Mouse (Mus musculus) heart, adult 8-10 months (tissue): ENCODE measurements around the gene Olfr1366. TPM values are rescaled to one million over a fixed set of nuclear protein-coding genes. Genes with fewer than 3 reads are reported as not detected.
"Not testable (repeated sequence)": the region's sequence is repeated elsewhere in the genome, so short reads cannot be mapped to it uniquely, and the experiment has no call there.

ENCODE experiments used
- DNase-seq: peaks from one replicate; pipeline ENCODE4 v3.0.0; 2022; ENCODE audit warnings: low spot score
- total RNA-seq, 4 experiments: library from RNA; stranded (reverse); gene quantifications; 2 replicates each; pipeline ENCODE4 v1.2.4; 2022

Olfr1366 gene
- total RNA-seq = not detected

- DNase-seq = no peak
Observed at GRCm38 (mm10) chr13:21542708-21543107, at the start of gene Olfr1366. Olfr1366 (minus strand) TSS chr13:21542808.

- DNase-seq = no peak
Observed at GRCm38 (mm10) chr13:21591618-21592017, 49.0 kb upstream of the Olfr1366 start.

GRCm38 (mm10) chr13:21581659-21582058, 39.1 kb upstream of the Olfr1366 start, which contains the start of gene Olfr1364:
Olfr1364 (minus strand) TSS chr13:21581759.
- no peak for DNase-seq

GRCm38 (mm10) chr13:21559793-21560192, 17.2 kb upstream of the Olfr1366 start, which contains the start of gene Olfr1535:
Olfr1535 (minus strand) TSS chr13:21559893.
- no peak for DNase-seq

GRCm38 (mm10) chr13:21550416-21551110, 8.0 kb upstream of the Olfr1366 start:
- no peak for DNase-seq

- DNase-seq = no peak
Observed at GRCm38 (mm10) chr13:21549487-21549886, 6.9 kb upstream of the Olfr1366 start.

- DNase-seq = peak; percentile 91
Observed at GRCm38 (mm10) chr13:21530781-21531201, 11.8 kb downstream of the Olfr1366 start, which contains the start of gene Zkscan8. Zkscan8 (minus strand) TSS chr13:21531120.

- no peak for DNase-seq
Observed at GRCm38 (mm10) chr13:21530136-21530535, 12.5 kb downstream of the Olfr1366 start.

GRCm38 (mm10) chr13:21506221-21506649, 36.4 kb downstream of the Olfr1366 start:
- DNase-seq = peak; percentile 81

- no peak for DNase-seq
Observed at GRCm38 (mm10) chr13:21502296-21502695, 40.3 kb downstream of the Olfr1366 start.

- DNase-seq = not testable (repeated sequence)
Observed at GRCm38 (mm10) chr13:21501182-21501581, 41.4 kb downstream of the Olfr1366 start, which contains the start of gene Gm11273. Gm11273 (minus strand) TSS chr13:21501418.

GRCm38 (mm10) chr13:21495080-21495479, 47.5 kb downstream of the Olfr1366 start, which contains the start of gene AK157302:
AK157302 (plus strand) TSS chr13:21495223.
- DNase-seq = no peak

GRCm38 (mm10) chr13:21492847-21493246, 49.8 kb downstream of the Olfr1366 start:
- no peak for DNase-seq

GRCm38 (mm10) chr13:21486881-21487280, 55.7 kb downstream of the Olfr1366 start:
- DNase-seq = no peak

Other genes with a start within 250 kb of the Olfr1366 start
- gene Gpx6, start 230.7 kb downstream of the Olfr1366 start, total RNA-seq = not detected
- gene Olfr1367, start 195.9 kb downstream of the Olfr1366 start, total RNA-seq = not detected
- gene Zscan12, start 180.0 kb downstream of the Olfr1366 start, total RNA-seq = 1 to 10 TPM; 4.5 to 6.0 (median 5.0) TPM
- 10 to 100 TPM; 24.4 to 26.7 (median 26.1) TPM for gene Zkscan3, start 140.1 kb downstream of the Olfr1366 start, total RNA-seq
- under 1 TPM; 0.30 to 0.50 (median 0.35) TPM for gene Pgbd1, start 101.8 kb downstream of the Olfr1366 start, total RNA-seq
- 10 to 100 TPM; 20.5 to 25.0 (median 21.7) TPM for gene Zscan26, start 89.1 kb downstream of the Olfr1366 start, total RNA-seq
- gene Nkapl, start 74.3 kb downstream of the Olfr1366 start, total RNA-seq = 1 to 10 TPM in 1 of 4 experiments, under 1 TPM in 3; 0.17 to 1.1 (median 0.41) TPM
- 1 to 10 TPM; 1.0 to 1.5 (median 1.1) TPM for gene Zkscan4, start 63.9 kb downstream of the Olfr1366 start, total RNA-seq
- not detected for gene Gm10065, start 63.4 kb downstream of the Olfr1366 start, total RNA-seq
- 10 to 100 TPM; 24.1 to 26.8 (median 25.8) TPM for gene AK157302, start 47.6 kb downstream of the Olfr1366 start, total RNA-seq
- 100 to 1,000 TPM; 207 to 244 (median 213) TPM for gene Gm11273, start 41.4 kb downstream of the Olfr1366 start, total RNA-seq
- 10 to 100 TPM; 10.5 to 13.0 (median 10.8) TPM for gene Zkscan8, start 11.7 kb downstream of the Olfr1366 start, total RNA-seq
- gene Olfr1535, start 17.1 kb upstream of the Olfr1366 start, total RNA-seq = not detected
- not detected for gene Olfr1364, start 39.0 kb upstream of the Olfr1366 start, total RNA-seq
- gene Olfr1362, start 71.2 kb upstream of the Olfr1366 start, total RNA-seq = not detected
- not detected for gene Olfr11, start 99.7 kb upstream of the Olfr1366 start, total RNA-seq
- not detected for gene Olfr1361, start 120.6 kb upstream of the Olfr1366 start, total RNA-seq
- gene Olfr1360, start 134.6 kb upstream of the Olfr1366 start, total RNA-seq = not detected
- gene Olfr1359, start 155.3 kb upstream of the Olfr1366 start, total RNA-seq = not detected
- 10 to 100 TPM in 1 of 4 experiments, 1 to 10 TPM in 3; 5.4 to 11.8 (median 8.0) TPM for gene Hist1h2bl, start 173.3 kb upstream of the Olfr1366 start, total RNA-seq
- 10 to 100 TPM in 2 of 4 experiments, 1 to 10 TPM in 1, not detected in 1; 1.1 to 17.1 (median 12.1) TPM for gene Hist1h2ai, start 173.6 kb upstream of the Olfr1366 start, total RNA-seq
- 10 to 100 TPM in 2 of 4 experiments, 1 to 10 TPM in 2; 5.0 to 19.2 (median 10.1) TPM for gene Hist1h3h, start 174.9 kb upstream of the Olfr1366 start, total RNA-seq
- gene Hist1h2bm, start 179.2 kb upstream of the Olfr1366 start, total RNA-seq = 1 to 10 TPM in 2 of 4 experiments, under 1 TPM in 1, not detected in 1; 0.94 to 3.0 (median 1.8) TPM
- 1 to 10 TPM; 1.4 to 4.4 (median 4.0) TPM for gene Hist1h4j, start 192.3 kb upstream of the Olfr1366 start, total RNA-seq
- gene Hist1h4k, start 207.7 kb upstream of the Olfr1366 start, total RNA-seq = 10 to 100 TPM; 26.9 to 29.6 (median 28.6) TPM
- 1 to 10 TPM in 3 of 4 experiments, not detected in 1; 1.5 to 4.4 (median 2.0) TPM for gene Hist1h2ak, start 211.0 kb upstream of the Olfr1366 start, total RNA-seq
- 1 to 10 TPM; 2.0 to 7.1 (median 4.3) TPM for gene Hist1h2bn, start 211.3 kb upstream of the Olfr1366 start, total RNA-seq
- gene Hist1h1b, start 237.8 kb upstream of the Olfr1366 start, total RNA-seq = 1 to 10 TPM in 3 of 4 experiments, under 1 TPM in 1; 0.62 to 4.7 (median 2.5) TPM
- 10 to 100 TPM in 1 of 4 experiments, 1 to 10 TPM in 3; 6.6 to 10.5 (median 8.8) TPM for gene Hist1h3i, start 240.6 kb upstream of the Olfr1366 start, total RNA-seq
- 1 to 10 TPM in 1 of 4 experiments, not detected in 3; 1.1 TPM for gene Hist1h2an, start 244.4 kb upstream of the Olfr1366 start, total RNA-seq
- gene Hist1h2bp, start 244.7 kb upstream of the Olfr1366 start, total RNA-seq = 1 to 10 TPM in 3 of 4 experiments, under 1 TPM in 1; 0.81 to 6.2 (median 1.3) TPM